Mouse (Mus musculus) heart, adult 2 months (tissue): ENCODE results near the gene Vps13d. TPM values are rescaled to one million over a fixed set of nuclear protein-coding genes. Genes with fewer than 3 reads are reported as not detected.

Source experiments
- DNase-seq, 2 experiments: peaks; one replicate each; pipeline ENCODE4 v3.0.0; 2021
- H3K27ac ChIP-seq: fragments of 200-600 bp; 2 replicates; pipeline ENCODE4 v1.8.1; 2022
- H3K27me3 ChIP-seq: fragments of 200-500 bp; 2 replicates; pipeline ENCODE4 v1.6.1; 2012; ENCODE audit warnings: mild to moderate bottlenecking, low read length, inconsistent platforms, mixed read lengths; ENCODE audit not compliant: control insufficient read depth, insufficient read depth
- H3K36me3 ChIP-seq: fragments of 200-500 bp; 2 replicates; pipeline ENCODE4 v1.6.1; 2012; ENCODE audit warnings: low read length, inconsistent platforms; ENCODE audit not compliant: control insufficient read depth, insufficient read depth
- H3K4me1 ChIP-seq: fragments of 200-500 bp; 2 replicates; pipeline ENCODE4 v1.6.1; 2011; ENCODE audit warnings: low read length; ENCODE audit not compliant: control insufficient read depth, insufficient read depth
- H3K4me3 ChIP-seq: fragments of 200-600 bp; 2 replicates; pipeline ENCODE4 v1.8.1; 2022
- H3K79me2 ChIP-seq: fragments of 200-500 bp; replicated peaks from 2 replicates; pipeline ENCODE4 v1.6.1; 2012; ENCODE audit warnings: mild to moderate bottlenecking, inconsistent platforms, low read length, moderate library complexity, mixed read lengths; ENCODE audit not compliant: control insufficient read depth, insufficient read depth
- H3K9ac ChIP-seq: fragments of 200-500 bp; 2 replicates; pipeline ENCODE4 v1.6.1; 2012; ENCODE audit warnings: low read depth, mild to moderate bottlenecking, control low read depth, inconsistent platforms, low read length, mixed read lengths
- CTCF ChIP-seq: fragments of 200-600 bp; IDR thresholded peaks from 2 replicates; pipeline ENCODE4 v1.8.1; 2022; ENCODE audit warnings: antibody characterized with exemption, mild to moderate bottlenecking, moderate library complexity
- EP300 ChIP-seq: fragments of 200-500 bp; IDR thresholded peaks from 2 replicates; pipeline ENCODE4 v1.6.1; 2011; ENCODE audit warnings: low read depth, low read length, control low read depth; ENCODE audit not compliant: insufficient read depth
- POLR2A ChIP-seq: fragments of 200-500 bp; IDR thresholded peaks from 2 replicates; pipeline ENCODE4 v1.6.1; 2011; ENCODE audit warnings: mild to moderate bottlenecking, low read depth, low read length, control low read depth; ENCODE audit not compliant: insufficient read depth
- WGBS: fragments of 180-500 bp; shearing (Covaris S2); methylation state at CpG from one replicate; pipeline ENCODE4 v1.1.7; 2018; 5-methylcytosine and 5-hydroxymethylcytosine counted together
- intact Hi-C: fragments of 180-260 bp; cut with DNase I; formaldehyde crosslinking; loops from one replicate; pipeline ENCODE4 v1.15.1; 2025
- polyA plus RNA-seq: library from polyadenylated mRNA; depleted of rRNA; stranded (reverse); fragments of >200 nt; gene quantifications from 2 replicates; pipeline ENCODE4 v1.2.3, GENCODE M21; 2012
- total RNA-seq, 2 experiments: library from RNA; stranded (reverse); gene quantifications; 2 replicates each; pipeline ENCODE4 v1.2.3; 2021

Vps13d gene
- total and polyA plus RNA-seq, 3 experiments: 24.8 to 77.1 (median 65.8) TPM

DNA sequence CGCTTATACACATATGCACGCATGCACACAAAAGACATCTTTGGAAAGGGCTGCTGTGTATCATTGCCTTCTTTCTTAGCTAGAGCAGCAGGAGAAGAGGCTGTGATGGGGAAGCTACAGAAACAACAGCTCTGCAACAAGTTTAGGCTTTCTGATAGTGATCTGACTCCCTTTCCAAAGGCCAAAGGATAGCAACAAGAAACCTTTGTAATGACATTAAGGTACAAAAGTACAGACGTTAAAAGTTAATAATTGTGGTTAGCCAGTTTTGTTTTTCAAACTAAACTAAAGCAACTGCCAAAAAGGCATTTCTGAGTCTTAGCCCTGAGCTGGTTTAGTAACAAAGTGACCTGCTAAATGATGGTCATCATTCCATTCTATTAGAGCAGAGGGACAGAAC, 139.0 kb downstream of the Vps13d start:
- Histone ChIP-seq H3K9ac (no peak overlapping the region), H3K36me3 (peaks cover 29% of the 10 kb centered on the region), H3K79me2 (no peaks in the 10 kb centered on the region), H3K27ac (no peak overlapping the region), H3K27me3 (no peaks in the 10 kb centered on the region), H3K4me1 (peaks cover 15% of the 10 kb centered on the region), H3K4me3 (no peak overlapping the region)
- TF ChIP-seq CTCF: no peak
- no peak for TF ChIP-seq POLR2A
- no peak for TF ChIP-seq EP300
- intact Hi-C loops: no loop called here
- DNase-seq: no peak
- WGBS: 91% methylated on average over 3 of the region's 3 CpGs

DNA sequence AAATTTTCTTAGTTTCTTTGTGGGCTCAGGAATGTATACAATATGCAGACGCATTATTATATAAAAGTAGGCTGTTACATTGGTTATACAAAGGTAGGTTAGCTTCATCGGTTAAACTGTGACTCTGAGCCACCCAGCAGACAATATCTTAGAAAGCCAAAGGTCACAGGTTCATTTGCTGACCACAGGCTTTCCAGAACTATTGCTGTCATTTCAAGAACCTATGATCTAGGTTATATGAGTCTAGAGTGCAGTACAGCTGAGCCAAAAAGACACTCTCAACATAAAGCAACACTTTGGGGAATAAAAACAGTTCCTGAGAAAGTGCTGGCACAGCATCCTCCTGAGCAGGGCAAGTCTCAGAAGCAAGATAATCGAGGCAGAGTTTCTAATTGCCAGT, 140.4 kb downstream of the Vps13d start:
- DNase-seq: no peak
- WGBS: 67% methylated on average over 3 of the region's 3 CpGs
- no peak overlapping the region for H3K27ac ChIP-seq
- no peak overlapping the region for H3K4me3 ChIP-seq
- intact Hi-C loops: no loop called here
- no peak overlapping the region for H3K9ac ChIP-seq
- TF ChIP-seq EP300 (no peak), POLR2A (no peak), CTCF (no peak)
- H3K4me1 ChIP-seq: peaks cover 18% of the 10 kb centered on the region
- H3K27me3 ChIP-seq: no peaks in the 10 kb centered on the region
- H3K79me2 ChIP-seq: no peaks in the 10 kb centered on the region
- H3K36me3 ChIP-seq: peaks cover 37% of the 10 kb centered on the region

DNA sequence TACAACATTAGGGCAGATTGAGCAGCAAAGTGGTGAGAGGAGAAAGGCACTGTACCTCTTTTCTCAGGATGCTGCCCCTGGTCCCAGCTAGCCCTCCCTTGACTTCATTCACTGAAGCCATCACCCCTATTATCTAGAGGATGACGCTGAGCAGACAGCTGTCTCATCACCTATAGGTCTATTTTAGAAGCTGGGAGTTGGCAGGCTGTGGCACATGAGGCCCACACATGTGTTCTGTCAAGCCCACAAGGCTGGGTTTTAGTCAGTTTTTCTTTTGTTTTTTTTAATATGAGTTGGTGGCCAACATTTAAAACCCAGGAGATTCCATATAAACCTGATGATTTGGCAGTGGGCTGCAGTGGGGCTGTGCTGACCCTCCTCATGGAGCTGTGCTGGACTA, 142.1 kb downstream of the Vps13d start:
- Histone ChIP-seq H3K9ac (no peak overlapping the region), H3K27ac (peak overlapping the region; percentile 66), H3K27me3 (no peaks in the 10 kb centered on the region), H3K36me3 (peaks cover 48% of the 10 kb centered on the region), H3K4me1 (peaks cover 19% of the 10 kb centered on the region), H3K4me3 (no peak overlapping the region), H3K79me2 (no peaks in the 10 kb centered on the region)
- intact Hi-C loops: no loop called here
- DNase-seq: no peak
- WGBS: 12% methylated on average over 1 of the region's 1 CpGs
- TF ChIP-seq EP300 (no peak), CTCF (no peak), POLR2A (no peak)

DNA sequence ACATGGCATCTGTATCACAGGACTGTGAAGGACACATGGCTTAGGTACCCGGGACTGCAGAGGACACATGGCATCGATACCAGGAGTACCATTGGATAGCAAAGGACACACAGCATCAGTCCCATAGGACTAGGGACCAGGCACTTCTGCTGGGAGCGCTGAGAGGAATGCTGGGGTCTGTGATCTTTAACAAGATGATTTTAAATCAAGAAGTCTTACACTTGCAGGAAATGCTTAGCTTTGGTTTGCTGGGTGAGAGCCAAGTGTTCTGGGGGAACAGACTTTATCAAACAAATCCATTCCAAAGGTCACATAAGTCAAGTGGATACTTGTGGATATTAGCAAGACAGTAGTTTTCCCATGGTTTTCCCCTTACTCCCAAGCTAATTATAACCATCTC, 142.5 kb downstream of the Vps13d start:
- H3K36me3 ChIP-seq: peaks cover 49% of the 10 kb centered on the region
- no peaks in the 10 kb centered on the region for H3K27me3 ChIP-seq
- intact Hi-C loops: no loop called here
- no peak overlapping the region for H3K4me3 ChIP-seq
- no peak overlapping the region for H3K9ac ChIP-seq
- 0 out of 2 replicates have a peak, but pooled peaks have one; percentile 26 for TF ChIP-seq EP300
- no peak for TF ChIP-seq POLR2A
- H3K27ac ChIP-seq: peak overlapping the region; percentile 66
- 39% methylated on average over 3 of the region's 3 CpGs for WGBS
- no peaks in the 10 kb centered on the region for H3K79me2 ChIP-seq
- H3K4me1 ChIP-seq: peaks cover 19% of the 10 kb centered on the region
- DNase-seq: peak in 1 of 2 experiments; percentile 32

DNA sequence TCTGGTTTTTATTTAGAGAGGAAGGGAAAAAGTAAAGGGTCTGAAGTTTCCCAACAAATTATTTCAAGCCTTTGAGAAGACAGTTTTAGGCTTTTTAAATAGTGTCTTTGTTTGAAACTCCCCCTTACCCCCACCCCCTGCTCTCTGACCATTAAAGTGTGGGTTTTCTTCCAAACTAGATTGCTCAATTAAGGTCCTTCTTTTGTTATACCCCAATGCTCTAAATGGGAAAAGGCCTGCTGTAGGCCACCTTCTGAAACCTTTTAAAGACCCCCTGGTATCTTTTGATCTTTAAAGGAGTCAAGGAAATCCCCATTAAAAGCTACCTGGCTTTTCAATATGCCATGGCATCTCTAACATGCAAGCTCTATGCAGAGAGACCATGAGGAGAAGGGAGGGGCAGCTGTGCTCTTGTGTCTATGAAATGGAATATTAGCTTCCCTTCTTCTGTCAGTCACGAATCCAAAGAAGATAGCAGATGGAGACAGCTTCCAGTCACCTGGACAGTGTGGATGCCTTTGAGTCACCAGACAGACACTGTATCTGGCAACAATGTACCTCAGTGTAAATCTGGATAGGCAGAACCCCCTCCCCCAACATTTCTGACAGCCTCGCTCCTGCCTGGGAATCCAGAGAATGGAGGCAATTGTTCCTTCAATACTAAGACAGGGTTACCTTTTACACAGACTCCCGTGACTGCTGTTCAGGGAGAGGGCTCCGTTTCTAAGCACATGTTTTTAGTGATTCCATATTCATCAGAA, 143.4 kb downstream of the Vps13d start:
- no peaks in the 10 kb centered on the region for H3K27me3 ChIP-seq
- H3K79me2 ChIP-seq: no peaks in the 10 kb centered on the region
- peaks cover 52% of the 10 kb centered on the region for H3K36me3 ChIP-seq
- H3K4me3 ChIP-seq: no peak overlapping the region
- intact Hi-C loops: no loop called here
- 82% methylated on average over 4 of the region's 4 CpGs for WGBS
- H3K27ac ChIP-seq: peak overlapping the region; percentile 66
- peaks cover 19% of the 10 kb centered on the region for H3K4me1 ChIP-seq
- TF ChIP-seq POLR2A (no peak), EP300 (no peak), CTCF (no peak)
- no peak for DNase-seq
- H3K9ac ChIP-seq: no peak overlapping the region

DNA sequence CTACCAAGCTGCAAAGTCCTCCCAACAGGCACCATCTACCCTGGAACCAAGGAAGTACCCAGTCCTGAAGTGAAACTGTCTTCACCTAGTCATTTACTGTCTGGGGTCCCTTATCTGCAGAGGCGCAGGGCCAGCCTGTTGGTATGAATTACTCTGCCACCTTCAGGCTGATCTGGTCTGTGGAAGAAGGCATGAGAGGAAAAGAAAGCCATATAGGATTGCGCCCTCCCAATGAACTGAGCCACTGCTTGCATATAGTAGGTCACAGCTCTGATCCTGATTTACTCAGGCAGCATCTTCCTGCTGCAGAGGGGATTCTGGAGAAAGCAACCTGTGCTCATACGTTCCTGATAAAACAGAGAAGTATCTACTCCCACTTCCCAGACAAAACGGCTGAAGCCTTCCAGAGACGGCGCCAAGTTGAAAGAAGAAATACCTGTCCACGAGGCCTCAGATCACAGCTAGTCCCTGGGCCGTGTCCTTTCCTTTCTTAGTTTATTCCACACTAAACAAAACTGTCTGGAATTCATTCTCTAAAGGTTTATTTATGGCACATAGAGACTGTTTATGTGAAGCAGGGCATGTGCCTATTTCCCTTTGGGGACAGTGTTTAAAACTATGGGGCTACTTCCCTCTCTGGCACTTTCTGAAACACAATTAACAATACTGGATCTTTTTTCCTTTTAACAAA, 144.1 kb downstream of the Vps13d start:
- WGBS: 52% methylated on average over 8 of the region's 8 CpGs
- no peak for DNase-seq
- H3K9ac ChIP-seq: no peak overlapping the region; the same call in 1 of the 2 replicates
- intact Hi-C loops: no loop called here
- no peaks in the 10 kb centered on the region for H3K27me3 ChIP-seq
- H3K27ac ChIP-seq: peak overlapping the region; percentile 66
- TF ChIP-seq CTCF (peak; percentile 69), EP300 (0 out of 2 replicates have a peak, but pooled peaks have one; percentile 15), POLR2A (no peak)
- no peak overlapping the region for H3K4me3 ChIP-seq
- peaks cover 19% of the 10 kb centered on the region for H3K4me1 ChIP-seq
- H3K36me3 ChIP-seq: peaks cover 53% of the 10 kb centered on the region
- no peaks in the 10 kb centered on the region for H3K79me2 ChIP-seq
